Mouse (Mus musculus): ENCODE results near the gene Eps15.

- TF ChIP-seq CTCF (IDR thresholded peaks at IDR 0.05; ENCODE audit: low read depth) = no peak
- no peak for TF ChIP-seq EP300 (IDR thresholded peaks at IDR 0.05; ENCODE audit: low read depth)
Observed at GRCm38 (mm10) chr4:109266744-109267143, 13.3 kb upstream of the Eps15 start.

All from liver, postnatal 0 days (tissue).